Mouse (Mus musculus) lung, adult 2 months (tissue): Measurements from ENCODE around the gene Gm49380.
A peak's percentile ranks its signal among the peaks of the same experiment; 100 is the strongest.

Source experiments
- CTCF ChIP-seq: fragments of 200-500 bp; IDR thresholded peaks from 2 replicates; pipeline ENCODE4 v1.5.1; 2011; ENCODE audit warnings: mild to moderate bottlenecking, low read length, control low read depth; ENCODE audit not compliant: insufficient read depth
- POLR2A ChIP-seq: fragments of 200-500 bp; IDR thresholded peaks from 2 replicates; pipeline ENCODE4 v1.6.1; 2011; ENCODE audit warnings: low read depth, mild to moderate bottlenecking, control low read depth, low read length, borderline replicate concordance; ENCODE audit errors: extremely low read depth

GRCm38 (mm10) chr9:44144023-44144717, 30.9 kb upstream of the Gm49380 start:
- TF ChIP-seq CTCF, result peak; percentile 38; the same call in 1 of the 2 replicates
- no peak for TF ChIP-seq POLR2A
